Mouse (Mus musculus) thymus, adult 2 months (tissue): ENCODE measurements around the gene Plppr4.

Source experiments
- CTCF ChIP-seq: fragments of 200-500 bp; IDR thresholded peaks from 2 replicates; pipeline ENCODE4 v1.5.1; 2012; ENCODE audit warnings: mild to moderate bottlenecking, control low read depth, low read length, moderate library complexity, borderline replicate concordance; ENCODE audit not compliant: control insufficient read depth, poor library complexity, insufficient read depth; ENCODE audit errors: extremely low read depth
- POLR2A ChIP-seq: fragments of 200-500 bp; IDR thresholded peaks from 2 replicates; pipeline ENCODE4 v1.6.1; 2012; ENCODE audit warnings: mild to moderate bottlenecking, low read length, control low read depth, moderate library complexity; ENCODE audit not compliant: control insufficient read depth, poor library complexity, insufficient read depth; ENCODE audit errors: extremely low read depth

- TF ChIP-seq POLR2A (no peak), CTCF (no peak)
These were observed 48.6 kb downstream of the Plppr4 start for GRCm38 (mm10) chr3:117312097-117312496.
